Mouse (Mus musculus): ENCODE data around the gene Kidins220. TPM values are rescaled to one million over a fixed set of nuclear protein-coding genes. Genes with fewer than 3 reads are reported as not detected.

Kidins220 gene
- total RNA-seq, 2 experiments from 2014 or later, result 65.7 to 67.7 TPM

- DNase-seq (ENCODE audit: low spot score in 2 of 2), result no peak
Observed at GRCm38 (mm10) chr12:25021057-25021456, 46.3 kb downstream of the Kidins220 start.

GRCm38 (mm10) chr12:25024862-25025545 is 50.3 kb downstream of the Kidins220 start:
- DNase-seq (ENCODE audit: low spot score in 2 of 2), result no peak

- no peak for DNase-seq (ENCODE audit: low spot score in 2 of 2)
Observed at GRCm38 (mm10) chr12:25026308-25026707, 51.6 kb downstream of the Kidins220 start.

- peak in 1 of 2 experiments; percentile 24 for DNase-seq (ENCODE audit: low spot score in 2 of 2)
Observed at GRCm38 (mm10) chr12:25027416-25027815, 52.7 kb downstream of the Kidins220 start.

GRCm38 (mm10) chr12:25033662-25034337 is 59.1 kb downstream of the Kidins220 start:
- DNase-seq (ENCODE audit: low spot score in 2 of 2), result no peak

- no peak for DNase-seq (ENCODE audit: low spot score in 2 of 2)
Observed at GRCm38 (mm10) chr12:25034338-25034953, 59.7 kb downstream of the Kidins220 start.

- no peak for DNase-seq (ENCODE audit: low spot score in 2 of 2)
Observed at GRCm38 (mm10) chr12:25036024-25036423, 61.3 kb downstream of the Kidins220 start.

GRCm38 (mm10) chr12:25037222-25037621 is 62.5 kb downstream of the Kidins220 start:
- DNase-seq (ENCODE audit: low spot score in 2 of 2), result no peak

- no peak for DNase-seq (ENCODE audit: low spot score in 2 of 2)
Observed at GRCm38 (mm10) chr12:25037681-25038472, 63.2 kb downstream of the Kidins220 start.

- no peak for DNase-seq (ENCODE audit: low spot score in 2 of 2)
Observed at GRCm38 (mm10) chr12:25044056-25044455, 69.3 kb downstream of the Kidins220 start.

GRCm38 (mm10) chr12:25044579-25044978 is 69.9 kb downstream of the Kidins220 start:
- no peak for DNase-seq (ENCODE audit: low spot score in 2 of 2)

GRCm38 (mm10) chr12:25049253-25049652 is 74.5 kb downstream of the Kidins220 start:
- no peak for DNase-seq (ENCODE audit: low spot score in 2 of 2)

- no peak for DNase-seq (ENCODE audit: low spot score in 2 of 2)
Observed at GRCm38 (mm10) chr12:25054511-25054910, 79.8 kb downstream of the Kidins220 start.

GRCm38 (mm10) chr12:25054963-25055362 is 80.2 kb downstream of the Kidins220 start:
- DNase-seq (ENCODE audit: low spot score in 2 of 2), result no peak

- no peak for DNase-seq (ENCODE audit: low spot score in 2 of 2)
Observed at GRCm38 (mm10) chr12:25059487-25060200, 84.9 kb downstream of the Kidins220 start.

GRCm38 (mm10) chr12:25060901-25061300 is 86.2 kb downstream of the Kidins220 start:
- no peak for DNase-seq (ENCODE audit: low spot score in 2 of 2)

GRCm38 (mm10) chr12:25062264-25062663 is 87.5 kb downstream of the Kidins220 start:
- no peak for DNase-seq (ENCODE audit: low spot score in 2 of 2)

- DNase-seq (ENCODE audit: low spot score in 2 of 2), result no peak
Observed at GRCm38 (mm10) chr12:25073374-25073773, 98.6 kb downstream of the Kidins220 start.

- no peak for DNase-seq (ENCODE audit: low spot score in 2 of 2)
Observed at GRCm38 (mm10) chr12:25074344-25074743, 99.6 kb downstream of the Kidins220 start.

- no peak for DNase-seq (ENCODE audit: low spot score in 2 of 2)
Observed at GRCm38 (mm10) chr12:25083260-25084178, 108.8 kb downstream of the Kidins220 start.
